Mouse (Mus musculus): ENCODE measurements at regions not wholly inside any gene's neighbourhood (a gene's known extent, or its start where the extent isn't known, plus 50 kb on each side); places are given as distances from the start of the nearest gene placed in this dataset.
"Not testable (repeated sequence)": the region's sequence is repeated elsewhere in the genome, so short reads cannot be mapped to it uniquely, and the experiment has no call there.

DNA sequence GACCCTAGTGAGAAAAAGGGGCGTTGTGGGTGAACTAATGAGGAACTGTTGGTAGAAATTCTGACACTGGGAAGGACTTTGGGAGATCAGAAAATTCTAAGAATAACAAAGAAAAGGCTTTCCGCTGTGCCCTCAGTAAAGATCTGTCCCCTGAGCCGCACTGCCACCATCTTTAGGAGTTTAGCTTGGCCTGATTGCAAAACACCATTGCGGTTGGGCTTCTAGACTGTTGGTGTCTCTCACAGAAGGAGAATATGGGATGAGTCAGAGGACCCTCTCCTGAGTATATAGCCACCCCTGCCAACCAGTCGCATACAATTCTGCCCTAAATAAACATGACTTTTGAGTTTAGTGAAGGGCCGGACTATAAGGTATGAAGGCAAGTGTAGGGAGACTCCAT is 147.5 kb upstream of the Nrip1 start:
- no peak for DNase-seq (ENCODE audit: low read depth, low spot score)

DNA sequence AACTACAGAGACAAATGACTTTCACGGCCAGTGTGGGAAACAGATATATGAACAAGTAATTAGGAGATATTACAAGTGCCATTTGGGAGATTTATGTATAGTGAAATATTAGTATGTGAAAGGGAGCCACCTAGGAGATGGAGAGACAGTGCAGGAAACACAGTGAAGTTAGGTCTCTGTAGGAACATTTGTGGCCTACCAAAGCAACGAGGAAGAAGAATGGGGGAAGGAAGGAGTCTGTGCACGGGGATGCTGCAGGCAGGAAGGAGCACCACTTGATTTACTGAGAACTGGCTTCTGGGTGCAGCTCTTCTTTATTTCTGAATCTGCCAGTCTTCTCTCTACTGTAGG is 147.0 kb upstream of the Nrip1 start:
- DNase-seq (ENCODE audit: low read depth, low spot score), result no peak

- DNase-seq (ENCODE audit: low read depth, low spot score), result no peak
Measured at GRCm38 (mm10) chr16:76519911-76520642, 146.4 kb upstream of the Nrip1 start.

GRCm38 (mm10) chr16:76510861-76511260 is 137.2 kb upstream of the Nrip1 start:
- DNase-seq (ENCODE audit: low read depth, low spot score), result no peak

DNA sequence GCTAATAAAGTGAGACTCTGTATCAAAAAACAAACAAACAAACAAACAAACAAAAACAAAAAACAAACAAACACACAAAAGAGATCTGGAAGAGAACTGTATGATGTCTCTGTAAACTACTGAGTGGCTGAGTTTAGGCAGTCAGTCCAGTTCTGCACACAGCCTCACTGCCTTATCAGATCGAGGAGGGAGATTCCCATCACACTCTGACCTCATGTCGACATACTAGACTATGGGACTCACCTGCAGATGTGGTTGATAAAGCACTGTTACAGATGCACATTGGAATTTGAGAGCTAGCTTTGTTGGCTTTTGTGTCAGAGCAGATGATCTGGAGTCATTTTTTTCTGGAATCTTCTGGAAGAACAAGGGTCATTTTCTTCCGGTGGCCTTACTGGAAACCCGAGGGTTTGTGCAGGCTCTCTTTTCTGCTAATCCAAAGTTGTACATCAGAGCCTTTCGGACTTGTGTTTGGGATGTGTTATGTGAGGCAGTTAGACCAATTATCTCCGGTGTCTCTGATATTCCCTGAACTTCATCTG is 135.6 kb upstream of the Nrip1 start:
- DNase-seq (ENCODE audit: low read depth, low spot score), result no peak

GRCm38 (mm10) chr16:76507191-76507746 is 133.6 kb upstream of the Nrip1 start:
- no peak for DNase-seq (ENCODE audit: low read depth, low spot score)

- no peak for DNase-seq (ENCODE audit: low read depth, low spot score)
Measured at GRCm38 (mm10) chr16:76506240-76506639, 132.6 kb upstream of the Nrip1 start.

DNA sequence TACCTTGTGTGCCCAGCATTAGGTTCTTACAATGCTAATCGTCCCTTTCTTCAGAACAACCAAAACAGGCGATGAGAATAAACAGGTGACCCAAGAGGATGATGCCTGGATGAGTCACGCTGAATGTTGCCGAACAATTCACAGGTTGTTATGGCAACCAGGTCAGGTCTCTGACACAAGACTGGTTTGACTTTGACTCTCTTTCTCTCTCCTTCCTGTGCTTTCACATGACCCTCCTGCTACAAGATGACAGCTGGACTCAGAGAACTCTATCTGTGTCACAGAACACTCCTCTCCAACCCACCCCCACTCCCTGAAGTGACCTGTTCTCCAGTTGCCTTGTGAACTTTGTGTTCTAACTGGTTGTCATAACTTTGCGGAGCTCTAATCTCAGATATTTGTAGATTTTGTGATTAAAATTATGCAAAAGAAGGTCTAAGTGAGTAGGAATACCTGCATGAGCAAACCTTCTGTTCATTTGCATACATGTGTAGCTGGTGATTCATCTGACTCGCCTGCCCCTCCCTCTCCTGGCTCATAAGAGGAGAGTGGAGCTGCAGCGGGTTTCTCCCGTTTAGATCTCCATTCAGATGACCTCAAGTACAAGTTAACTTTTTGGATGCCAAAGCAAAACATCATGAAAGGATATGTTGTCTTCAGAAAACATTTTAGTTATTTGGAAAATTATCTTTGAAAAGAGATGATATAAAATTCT is 126.2 kb upstream of the Nrip1 start:
- peak; percentile 3 for DNase-seq (ENCODE audit: low read depth, low spot score)

GRCm38 (mm10) chr16:76498233-76498632 is 124.6 kb upstream of the Nrip1 start:
- DNase-seq (ENCODE audit: low read depth, low spot score), result no peak

GRCm38 (mm10) chr16:76497041-76497808 is 123.6 kb upstream of the Nrip1 start:
- DNase-seq (ENCODE audit: low read depth, low spot score), result no peak

DNA sequence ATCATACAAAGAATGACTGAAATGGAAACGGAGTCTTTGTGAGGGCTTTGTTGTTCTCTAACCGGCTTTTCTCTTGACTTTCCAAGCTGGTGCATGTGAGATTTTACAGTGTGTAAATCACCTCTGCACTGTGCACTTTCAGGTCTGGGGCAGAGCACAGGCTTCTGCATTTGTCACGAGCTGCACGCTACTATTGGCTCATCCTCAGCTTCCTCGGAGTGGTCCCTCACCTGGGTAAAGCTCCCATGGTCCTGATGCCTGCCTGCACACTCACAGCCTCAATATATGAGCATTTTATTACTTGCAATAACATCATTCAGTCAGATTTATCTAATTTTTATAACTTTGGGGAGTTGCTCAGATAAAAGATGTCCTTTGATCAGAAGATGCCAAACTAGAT is 109.8 kb upstream of the Nrip1 start:
- DNase-seq (ENCODE audit: low read depth, low spot score), result no peak

DNA sequence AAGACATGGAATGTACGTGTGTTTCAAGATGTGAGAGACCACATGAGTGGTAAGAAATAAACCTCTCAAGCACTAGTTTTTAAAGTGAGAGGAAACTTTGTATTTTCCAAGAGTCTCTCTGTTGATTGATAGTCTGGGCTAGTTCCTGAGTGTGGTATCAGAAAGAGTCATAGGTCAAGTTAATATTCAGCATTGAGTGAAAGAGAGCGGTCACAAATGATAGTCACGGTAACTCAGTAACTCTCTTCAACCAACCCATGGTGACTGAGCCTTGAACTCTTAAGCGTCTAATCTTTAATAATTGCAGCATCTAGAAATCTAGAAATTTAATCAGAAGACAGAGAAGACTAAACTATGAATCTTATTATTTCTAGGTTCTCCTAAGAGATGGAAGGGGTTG is 108.3 kb upstream of the Nrip1 start:
- no peak for DNase-seq (ENCODE audit: low read depth, low spot score)

- DNase-seq (ENCODE audit: low read depth, low spot score), result no peak
Measured at GRCm38 (mm10) chr16:76477474-76477873, 103.8 kb upstream of the Nrip1 start.

GRCm38 (mm10) chr16:76474481-76474880 is 100.9 kb upstream of the Nrip1 start:
- DNase-seq (ENCODE audit: low read depth, low spot score), result no peak

GRCm38 (mm10) chr16:76472386-76472785 is 98.8 kb upstream of the Nrip1 start:
- DNase-seq (ENCODE audit: low read depth, low spot score), result no peak

- DNase-seq (ENCODE audit: low read depth, low spot score), result no peak
Measured at GRCm38 (mm10) chr16:76471081-76471480, 97.5 kb upstream of the Nrip1 start.

DNA sequence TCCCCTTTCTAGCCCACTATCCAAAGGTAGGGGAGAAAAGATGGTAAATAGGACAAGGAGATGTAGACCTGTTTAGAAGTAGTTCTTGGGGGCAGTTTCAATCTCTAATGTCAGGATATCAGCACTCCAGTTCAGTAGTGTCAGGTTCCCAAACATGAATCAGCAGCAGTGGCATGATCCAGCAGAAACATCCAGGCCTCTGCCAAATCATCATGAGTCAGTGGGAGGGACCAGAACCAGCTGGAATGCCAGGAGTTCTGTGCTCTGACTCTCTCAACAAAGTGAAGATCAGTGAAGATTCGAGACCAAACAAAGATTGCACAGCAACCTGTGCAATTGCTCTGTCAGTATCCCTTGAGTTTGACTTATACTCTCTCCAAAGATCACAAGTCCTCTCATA is 85.9 kb upstream of the Nrip1 start:
- no peak for DNase-seq (ENCODE audit: low read depth, low spot score)

GRCm38 (mm10) chr16:76456300-76456599 is 82.6 kb upstream of the Nrip1 start:
- DNase-seq (ENCODE audit: low read depth, low spot score), result not testable (repeated sequence)

DNA sequence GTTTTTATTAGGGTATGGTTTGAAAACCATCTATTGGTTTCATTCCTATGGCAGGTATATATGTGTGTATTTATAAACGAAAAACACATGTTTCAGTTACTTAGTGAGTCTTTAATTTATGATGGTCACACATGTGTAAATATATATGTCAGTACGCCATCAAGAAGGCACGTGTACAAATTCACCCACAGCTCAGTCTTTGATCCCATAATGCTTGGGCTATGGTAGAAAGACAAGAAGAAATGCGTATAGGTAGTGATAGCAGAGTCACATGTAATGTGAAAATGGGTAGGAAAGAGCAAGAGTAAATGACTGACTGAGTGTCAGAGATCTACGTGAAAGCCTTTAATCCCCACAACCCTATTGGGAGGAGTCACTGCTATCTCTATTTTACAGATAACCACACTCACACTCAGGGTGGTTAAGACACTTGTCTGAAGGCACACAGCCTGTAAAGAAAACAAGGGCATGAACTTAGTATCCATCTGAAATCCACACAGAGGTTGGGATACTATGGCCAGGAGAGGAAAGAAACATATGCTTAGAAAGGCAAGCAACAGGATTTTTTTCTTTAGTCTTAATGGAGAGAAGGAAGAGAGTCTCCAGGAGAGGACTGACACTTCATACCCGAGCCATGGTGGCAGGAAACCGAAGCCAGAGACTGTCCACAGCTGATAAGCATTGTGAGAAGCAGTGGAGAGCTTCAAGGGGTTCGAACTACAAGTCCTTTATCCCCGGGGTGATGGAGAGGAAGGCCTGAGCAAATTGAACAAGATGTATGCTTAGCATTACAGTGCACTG is 82.1 kb upstream of the Nrip1 start:
- no peak for DNase-seq (ENCODE audit: low read depth, low spot score)

DNA sequence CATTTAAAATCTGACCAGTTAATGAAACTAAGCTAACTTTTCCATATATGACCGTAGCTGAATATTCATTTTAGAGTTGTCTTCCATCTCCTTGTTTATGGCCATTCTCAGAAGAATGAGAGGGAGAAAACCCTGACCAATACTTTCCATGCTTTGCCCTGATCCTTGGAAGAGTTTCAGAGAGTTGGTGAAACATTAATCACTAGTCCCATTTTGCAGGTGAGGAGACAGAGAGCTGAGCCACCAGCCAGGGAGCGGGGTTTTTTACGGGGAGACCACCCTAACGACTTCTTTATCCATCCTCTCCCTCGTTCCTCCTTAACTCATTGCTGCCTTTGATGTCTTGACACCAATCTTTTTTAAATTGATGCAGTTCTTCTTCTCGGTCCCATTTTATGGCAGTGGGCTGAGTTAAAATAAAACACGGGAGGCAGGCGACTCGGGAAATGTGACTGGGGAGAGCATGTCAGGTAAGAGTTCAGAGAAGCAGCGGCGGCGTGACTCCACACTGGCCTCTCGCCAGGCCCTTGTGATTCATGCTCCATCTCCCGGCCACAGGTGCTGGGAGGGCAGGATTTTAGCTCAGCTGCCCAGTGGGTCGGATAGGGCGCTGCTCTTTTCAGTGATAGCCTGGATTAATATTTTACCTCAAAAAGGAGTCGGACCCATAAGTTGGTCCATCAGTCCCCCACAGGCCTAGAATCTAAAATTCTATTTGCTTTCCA is 81.3 kb upstream of the Nrip1 start:
- DNase-seq (ENCODE audit: low read depth, low spot score), result no peak

Data from ES-CJ7 (cell line).